Mouse (Mus musculus): ENCODE measurements around the gene Fam198a.

- no peak for TF ChIP-seq CTCF (IDR thresholded peaks at IDR 0.05; ENCODE audit: control insufficient read depth, insufficient read depth, low read length)
- TF ChIP-seq POLR2A (IDR thresholded peaks at IDR 0.05; ENCODE audit: borderline replicate concordance, control insufficient read depth, low read depth, low read length): no peak
Observed at GRCm38 (mm10) chr9:121995077-121995476, 44.3 kb downstream of the Fam198a start.
